10 mouse cellular contexts compared by ENCODE assay signal in the genomic region with DNA sequence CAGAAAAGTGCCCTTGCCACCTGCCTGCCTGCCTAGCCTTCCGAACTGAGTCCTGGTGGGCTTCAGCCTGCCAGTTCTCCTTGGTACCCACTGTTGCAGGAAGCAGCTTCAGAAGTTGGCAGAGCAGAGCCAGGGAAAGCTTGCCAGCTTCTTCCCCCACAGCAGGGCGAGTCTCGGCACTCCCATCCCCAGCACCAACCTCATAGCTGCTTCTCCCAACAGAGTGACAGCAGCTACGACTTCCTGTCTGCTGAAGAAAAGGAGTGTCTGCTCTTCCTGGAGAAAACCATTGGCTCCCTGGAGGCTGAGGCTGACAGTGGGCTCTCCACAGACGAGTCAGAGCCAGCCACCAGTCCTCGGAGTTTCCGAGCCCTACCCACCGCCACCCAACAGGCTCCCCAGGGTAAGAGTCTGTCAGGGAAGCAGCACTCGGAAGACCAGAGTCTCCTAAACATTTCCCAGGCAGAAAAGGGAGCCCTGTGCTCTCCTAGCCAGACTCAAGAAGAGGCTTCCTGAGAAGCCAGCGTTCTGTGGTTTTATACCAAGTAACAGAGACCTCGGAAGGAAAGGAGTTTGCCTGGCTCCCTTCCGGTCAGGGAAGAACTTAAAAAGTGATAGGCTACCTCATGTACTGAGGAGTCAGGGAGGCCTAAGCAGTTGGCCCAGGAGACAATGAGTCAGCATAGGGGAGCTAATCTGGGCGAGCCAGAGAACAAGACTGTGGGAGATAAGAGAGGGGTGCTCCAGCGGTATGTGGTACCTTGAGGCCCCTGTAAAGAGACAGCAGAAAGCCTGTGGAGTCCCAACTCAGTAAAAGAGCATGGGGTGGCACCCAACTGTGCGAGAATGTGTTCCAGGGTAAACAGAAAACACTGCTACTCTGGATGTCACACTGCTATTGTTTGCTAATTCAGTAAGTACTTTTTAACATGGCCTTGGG. TPM values are rescaled to one million over a fixed set of nuclear protein-coding genes. Genes with fewer than 3 reads are reported as not detected.
DNase-seq lines count a peak whose midpoint lies in the region; ATAC-seq lines count a peak whose summit lies in the region.
"Had no signal": no experiment of that assay in that cellular context is flagged by ENCODE, and none has a peak within 500 bp of the region (broad histone marks: within the 10 kb centered on the region; RNA-seq: fewer than 3 reads in every experiment).

No protein-coding gene starts in this region.

- H3K4me1 ChIP-seq in heart, embryonic 10.5 days, result peaks cover 38% of the 10 kb centered on the region
- H3K4me1 ChIP-seq in forebrain, embryonic 14.5 days (ENCODE audit: control insufficient read depth, insufficient read depth, low read length), result no peaks in the 10 kb centered on the region
- peaks cover 86% of the 10 kb centered on the region for H3K4me1 ChIP-seq in megakaryocyte, embryonic 14.5 days

- DNase-seq in heart, embryonic 10.5 days (ENCODE audit: low spot score), result peak; percentile 94
- DNase-seq in heart, postnatal 36 days, result no peak
- DNase-seq in MEL-GATA-1-ER (ENCODE audit: extremely low read depth, low read depth) (peak; percentile 97), MN1 (ENCODE audit: low spot score) (no peak)
- peak; percentile 47 for DNase-seq in forebrain, embryonic 14.5 days (ENCODE audit: low spot score)
- DNase-seq in layer of hippocampus, postnatal 36 days, result peak; percentile 60 to 70

- H3K27me3 ChIP-seq in heart, embryonic 10.5 days (ENCODE audit: insufficient read depth, poor library complexity, severe bottlenecking), result peaks cover 10% of the 10 kb centered on the region; the same call in 1 of the 2 replicates
- no peaks in the 10 kb centered on the region for H3K27me3 ChIP-seq in forebrain, embryonic 14.5 days (replicated peaks; ENCODE audit: control insufficient read depth, insufficient read depth, low read length)
- no peaks in the 10 kb centered on the region for H3K27me3 ChIP-seq in megakaryocyte, embryonic 14.5 days (replicated peaks)
- H3K27me3 ChIP-seq: Patski had no signal

- H3K36me3 ChIP-seq in heart, embryonic 10.5 days, result no peaks in the 10 kb centered on the region
- no peaks in the 10 kb centered on the region for H3K36me3 ChIP-seq in forebrain, embryonic 14.5 days (ENCODE audit: control insufficient read depth, insufficient read depth, low read length)
- H3K36me3 ChIP-seq in megakaryocyte, embryonic 14.5 days (replicated peaks; ENCODE audit: low read length), result peaks cover 85% of the 10 kb centered on the region

- no peak; the same call in 1 of the 2 replicates for ATAC-seq in forebrain, embryonic 14.5 days
- no peak for ATAC-seq in inflammation-experienced regulatory T-cells, adult 6 months

- H3K4me3 ChIP-seq in heart, embryonic 10.5 days, result peak overlapping the region; percentile 38
- H3K4me3 ChIP-seq in forebrain, embryonic 14.5 days (ENCODE audit: low read depth, low read length), result no peak overlapping the region
- peak overlapping the region; percentile 92 for H3K4me3 ChIP-seq in megakaryocyte, embryonic 14.5 days (replicated peaks)

- intact Hi-C loops in heart, postnatal 36 days (cut with DNase I), result no loop called here

- H3K4me2 ChIP-seq in forebrain, embryonic 14.5 days (ENCODE audit: low read length), result no peak overlapping the region

- H3K9ac ChIP-seq in forebrain, embryonic 14.5 days (ENCODE audit: low read length), result no peak overlapping the region

- no peaks in the 10 kb centered on the region for H3K9me3 ChIP-seq in heart, embryonic 10.5 days
- H3K9me3 ChIP-seq in forebrain, embryonic 14.5 days (replicated peaks; ENCODE audit: control insufficient read depth, low read length), result no peaks in the 10 kb centered on the region
- no peaks in the 10 kb centered on the region for H3K9me3 ChIP-seq in megakaryocyte, embryonic 14.5 days

- peak overlapping the region; percentile 88 for H3K27ac ChIP-seq in heart, embryonic 10.5 days
- 0 out of 2 replicates have a peak overlapping the region, but pooled peaks have one; percentile 33 for H3K27ac ChIP-seq in forebrain, embryonic 14.5 days (ENCODE audit: low read depth, low read length)

- WGBS in heart, embryonic 10.5 days, result 36% methylated on average over 15 of the region's 15 CpGs
- 60% methylated on average over 15 of the region's 15 CpGs for WGBS in forebrain, embryonic 14.5 days

RNA-seq across cellular contexts. Expression of a gene that starts 9.3 kb away (rescaled TPM):
- polyA plus RNA-seq in heart, embryonic 10.5 days (2016; fragmentation: Nextera tagmentation; extraction: Ambion mirVana), result 0.67 and 1.1 TPM in 2 replicates
- total RNA-seq in heart, postnatal 36 days (2021), result under 1 TPM; 0.72 to 0.81 TPM
- 0.43 and 0.54 TPM in 2 replicates for polyA plus RNA-seq in forebrain, embryonic 14.5 days (2014; fragmentation: Nextera tagmentation; extraction: Ambion mirVana)
- total RNA-seq in layer of hippocampus, postnatal 36 days (2021), result 1 to 10 TPM; 1.3 TPM
- 4.5 and 39.9 TPM in 2 replicates for polyA plus RNA-seq in megakaryocyte, embryonic 14.5 days (2012; ENCODE audit: insufficient read depth, low replicate concordance)
- polyA plus RNA-seq in inflammation-experienced regulatory T-cells, adult 6 months (2017; shearing (Covaris generic)), result under 1 TPM in 1 of 3 experiments, not detected in 2; 0.36 TPM

RNA-seq across cellular contexts. Expression of a gene that starts 12.0 kb away (rescaled TPM):
- polyA plus RNA-seq in heart, embryonic 10.5 days (2016; fragmentation: Nextera tagmentation; extraction: Ambion mirVana), result 5.0 and 7.4 TPM in 2 replicates
- total RNA-seq in heart, postnatal 36 days (2021), result 10 to 100 TPM; 63.8 to 76.3 TPM
- 17.8 and 23.2 TPM in 2 replicates for polyA plus RNA-seq in forebrain, embryonic 14.5 days (2014; fragmentation: Nextera tagmentation; extraction: Ambion mirVana)
- total RNA-seq in layer of hippocampus, postnatal 36 days (2021), result 10 to 100 TPM; 46.2 to 46.7 TPM
- polyA plus RNA-seq in megakaryocyte, embryonic 14.5 days (2012; ENCODE audit: insufficient read depth, low replicate concordance), result 1.8 and 2.5 TPM in 2 replicates
- polyA plus RNA-seq in inflammation-experienced regulatory T-cells, adult 6 months (2017; shearing (Covaris generic)), result 1 to 10 TPM in 2 of 3 experiments, under 1 TPM in 1; 0.68 to 4.3 (median 2.6) TPM

RNA-seq across cellular contexts. Expression of a gene that starts 23.9 kb away (rescaled TPM):
- polyA plus RNA-seq in heart, embryonic 10.5 days (2016; fragmentation: Nextera tagmentation; extraction: Ambion mirVana), result 8.6 and 10.1 TPM in 2 replicates
- 1 to 10 TPM; 3.8 to 5.0 TPM for total RNA-seq in heart, postnatal 36 days (2021)
- polyA plus RNA-seq in forebrain, embryonic 14.5 days (2014; fragmentation: Nextera tagmentation; extraction: Ambion mirVana), result 8.9 and 10.0 TPM in 2 replicates
- total RNA-seq in layer of hippocampus, postnatal 36 days (2021), result 10 to 100 TPM; 18.0 to 18.1 TPM
- 0.95 and 2.4 TPM in 2 replicates for polyA plus RNA-seq in megakaryocyte, embryonic 14.5 days (2012; ENCODE audit: insufficient read depth, low replicate concordance)
- polyA plus RNA-seq in inflammation-experienced regulatory T-cells, adult 6 months (2017; shearing (Covaris generic)), result 10 to 100 TPM; 15.7 to 23.2 (median 19.5) TPM

RNA-seq across cellular contexts. Expression of a gene that starts 25.5 kb away (rescaled TPM):
- polyA plus RNA-seq in heart, embryonic 10.5 days (2016; fragmentation: Nextera tagmentation; extraction: Ambion mirVana), result not detected in 2 replicates
- total RNA-seq in heart, postnatal 36 days (2021), result under 1 TPM in 1 of 2 experiments, not detected in 1; 0.43 TPM
- polyA plus RNA-seq in forebrain, embryonic 14.5 days (2014; fragmentation: Nextera tagmentation; extraction: Ambion mirVana), result not detected in 2 replicates
- not detected for total RNA-seq in layer of hippocampus, postnatal 36 days (2021)
- polyA plus RNA-seq in megakaryocyte, embryonic 14.5 days (2012; ENCODE audit: insufficient read depth, low replicate concordance), result not detected in 2 replicates
- not detected for polyA plus RNA-seq in inflammation-experienced regulatory T-cells, adult 6 months (2017; shearing (Covaris generic))

RNA-seq across cellular contexts. Expression of a gene that starts 59.7 kb away (rescaled TPM):
- polyA plus RNA-seq in heart, embryonic 10.5 days (2016; fragmentation: Nextera tagmentation; extraction: Ambion mirVana), result 0.18 TPM in 1 of 2 replicates, not detected in the other
- under 1 TPM; 0.31 to 0.38 TPM for total RNA-seq in heart, postnatal 36 days (2021)
- polyA plus RNA-seq in forebrain, embryonic 14.5 days (2014; fragmentation: Nextera tagmentation; extraction: Ambion mirVana), result not detected in 2 replicates
- total RNA-seq in layer of hippocampus, postnatal 36 days (2021), result not detected
- not detected in 2 replicates for polyA plus RNA-seq in megakaryocyte, embryonic 14.5 days (2012; ENCODE audit: insufficient read depth, low replicate concordance)
- polyA plus RNA-seq in inflammation-experienced regulatory T-cells, adult 6 months (2017; shearing (Covaris generic)), result under 1 TPM in 1 of 3 experiments, not detected in 2; 0.19 TPM
- total RNA-seq: layer of hippocampus, postnatal 25 days had no signal

Comparison
In these comparisons a context has a peak if more than half of its experiments do, and no peak if none do; other contexts are left out.
1. DNase-seq: peak in heart, embryonic 10.5 days (single experiment), MEL-GATA-1-ER (single experiment), forebrain, embryonic 14.5 days (single experiment) and layer of hippocampus, postnatal 36 days (2 of 2); none in heart, postnatal 36 days (0 of 2) and MN1 (single experiment).